Mouse (Mus musculus) thymus, postnatal 4 days (tissue): ENCODE data around the gene Exosc1.
A peak's percentile ranks its signal among the peaks of the same experiment; 100 is the strongest.
"Not testable (repeated sequence)": the region's sequence is repeated elsewhere in the genome, so short reads cannot be mapped to it uniquely, and the experiment has no call there.

Experiments
- DNase-seq: peaks from one replicate; pipeline ENCODE4 v3.0.0; 2021

Gene Exosc1

GRCm38 (mm10) chr19:41933179-41934086 is at the start of gene Exosc1, which contains the start of gene Zdhhc16:
Gene Exosc1, minus strand, starts transcription at chr19:41933423.
Gene Zdhhc16, plus strand, starts transcription at chr19:41933480.
- DNase-seq = peak; percentile 97

- DNase-seq = no peak
Observed at GRCm38 (mm10) chr19:41982791-41983150, 49.5 kb upstream of the Exosc1 start.

- peak; percentile 71 for DNase-seq
Observed at GRCm38 (mm10) chr19:41981931-41982790, 48.9 kb upstream of the Exosc1 start.

- no peak for DNase-seq
Observed at GRCm38 (mm10) chr19:41981595-41981927, 48.3 kb upstream of the Exosc1 start, which contains the start of gene Ubtd1. Gene Ubtd1, plus strand, starts transcription at chr19:41981763.

GRCm38 (mm10) chr19:41980819-41981594 is 47.8 kb upstream of the Exosc1 start, which contains the start of gene Mms19:
Gene Mms19, minus strand, starts transcription at chr19:41981157.
- peak; percentile 98 for DNase-seq

GRCm38 (mm10) chr19:41980422-41980818 is 47.2 kb upstream of the Exosc1 start:
- no peak for DNase-seq

- DNase-seq = no peak
Observed at GRCm38 (mm10) chr19:41973891-41974794, 40.9 kb upstream of the Exosc1 start.

GRCm38 (mm10) chr19:41969618-41970017 is 36.4 kb upstream of the Exosc1 start:
- DNase-seq = no peak

- DNase-seq = no peak
Observed at GRCm38 (mm10) chr19:41953574-41953973, 20.4 kb upstream of the Exosc1 start.

GRCm38 (mm10) chr19:41952287-41952686 is 19.1 kb upstream of the Exosc1 start:
- DNase-seq = peak; percentile 23

- DNase-seq = no peak
Observed at GRCm38 (mm10) chr19:41943841-41944240, 10.6 kb upstream of the Exosc1 start.

GRCm38 (mm10) chr19:41938539-41938938 is 5.3 kb upstream of the Exosc1 start:
- DNase-seq = no peak

GRCm38 (mm10) chr19:41935921-41936320 is 2.7 kb upstream of the Exosc1 start:
- DNase-seq = no peak

- no peak for DNase-seq
Observed at GRCm38 (mm10) chr19:41934124-41934523, 901 bp upstream of the Exosc1 start.

- no peak for DNase-seq
Observed at GRCm38 (mm10) chr19:41932686-41933085, 537 bp downstream of the Exosc1 start.

- no peak for DNase-seq
Observed at GRCm38 (mm10) chr19:41920412-41921067, 12.7 kb downstream of the Exosc1 start.

- DNase-seq = no peak
Observed at GRCm38 (mm10) chr19:41919471-41919870, 13.8 kb downstream of the Exosc1 start.

- no peak for DNase-seq
Observed at GRCm38 (mm10) chr19:41916853-41917252, 16.4 kb downstream of the Exosc1 start.

- DNase-seq = no peak
Observed at GRCm38 (mm10) chr19:41915294-41915693, 17.9 kb downstream of the Exosc1 start.

- not testable (repeated sequence) for DNase-seq
Observed at GRCm38 (mm10) chr19:41914592-41914882, 18.7 kb downstream of the Exosc1 start.
